Mouse (Mus musculus) spleen, adult 2 months (tissue): ENCODE data around the gene Slc12a8. TPM values are rescaled to one million over a fixed set of nuclear protein-coding genes. Genes with fewer than 3 reads are reported as not detected.

Experiments
- DNase-seq, 2 experiments: peaks; one replicate each; pipeline versions ENCODE4 v3.0.0 to v3.0.0-alpha.2; 2012 to 2021; ENCODE audit warnings: low spot score in 2 of 2, low read depth in 1 of 2
- H3K27ac ChIP-seq: fragments of 200-500 bp; 2 replicates; pipeline ENCODE4 v1.5.1; 2012; ENCODE audit warnings: low read length, inconsistent platforms; ENCODE audit not compliant: insufficient read depth
- H3K27me3 ChIP-seq: fragments of 200-500 bp; 2 replicates; pipeline ENCODE4 v1.6.1; 2012; ENCODE audit warnings: mild to moderate bottlenecking, moderate library complexity, low read length, inconsistent platforms; ENCODE audit not compliant: control insufficient read depth, insufficient read depth
- H3K36me3 ChIP-seq: fragments of 200-500 bp; 2 replicates; pipeline ENCODE4 v1.6.1; 2012; ENCODE audit warnings: mild to moderate bottlenecking, low read length, inconsistent platforms; ENCODE audit not compliant: control insufficient read depth, insufficient read depth
- H3K4me1 ChIP-seq: fragments of 200-500 bp; 2 replicates; pipeline ENCODE4 v1.6.1; 2011; ENCODE audit warnings: inconsistent platforms; ENCODE audit not compliant: control insufficient read depth, insufficient read depth, insufficient read length
- H3K4me3 ChIP-seq: fragments of 200-500 bp; 2 replicates; pipeline ENCODE4 v1.5.1; 2011; ENCODE audit warnings: mild to moderate bottlenecking, inconsistent platforms; ENCODE audit not compliant: insufficient read depth, insufficient read length; ENCODE audit errors: extremely low read depth
- CTCF ChIP-seq: fragments of 200-500 bp; IDR thresholded peaks from 2 replicates; pipeline ENCODE4 v1.5.1; 2011; ENCODE audit warnings: mild to moderate bottlenecking, inconsistent platforms; ENCODE audit not compliant: insufficient read depth, insufficient read length, insufficient replicate concordance; ENCODE audit errors: extremely low read depth
- POLR2A ChIP-seq: fragments of 200-500 bp; IDR thresholded peaks from 2 replicates; pipeline ENCODE4 v1.6.1; 2011; ENCODE audit warnings: low read depth, low read length, inconsistent platforms
- WGBS: fragments of 180-500 bp; shearing (Covaris S2); methylation state at CpG from one replicate; pipeline ENCODE4 v1.1.7; 2018; 5-methylcytosine and 5-hydroxymethylcytosine counted together
- polyA plus RNA-seq: library from polyadenylated mRNA; depleted of rRNA; stranded (reverse); fragments of >200 nt; gene quantifications from 2 replicates; pipeline ENCODE4 v1.2.3, GENCODE M21; 2012

The Slc12a8 gene
- polyA plus RNA-seq, 1 experiment = 1.2 TPM

DNA sequence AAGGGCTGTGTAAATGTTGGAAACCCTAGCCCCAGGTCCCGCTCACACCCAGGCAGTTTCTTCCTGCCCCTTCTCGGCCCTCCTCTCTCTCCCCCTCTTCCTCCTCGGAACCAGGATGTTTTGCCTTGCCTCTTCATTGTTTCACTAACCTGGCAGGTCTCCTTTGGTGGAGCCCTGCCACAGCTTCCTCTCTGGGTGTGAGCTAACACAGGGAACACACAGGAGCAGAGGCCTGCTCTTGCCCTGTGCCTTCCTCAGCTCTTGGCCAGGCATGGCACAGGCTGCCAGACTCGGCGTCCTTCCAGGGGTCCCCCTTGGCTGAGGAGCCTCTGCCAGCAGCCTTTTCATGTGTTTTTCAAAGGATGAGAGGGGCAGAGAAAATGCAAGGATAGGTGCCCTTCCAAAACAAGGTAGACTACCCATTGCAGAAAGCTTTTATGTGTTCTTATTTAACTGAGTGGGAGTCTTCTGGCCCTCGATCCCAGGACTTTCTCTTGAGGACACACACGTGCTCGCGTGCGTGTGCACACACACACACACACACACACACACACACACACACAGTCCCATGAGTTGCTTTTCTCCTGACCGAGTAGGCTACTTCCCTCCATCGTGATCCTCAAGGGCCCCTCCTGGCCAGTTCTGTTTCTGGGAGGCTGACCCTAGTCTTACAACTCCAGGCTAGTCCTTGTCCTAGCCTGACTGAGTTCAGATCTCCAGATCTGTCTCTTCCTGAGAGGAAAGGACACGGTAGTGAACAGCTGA is 179.9 kb downstream of the Slc12a8 start:
- Histone ChIP-seq H3K4me1 (peaks cover 46% of the 10 kb centered on the region; the same call in 1 of the 2 replicates), H3K27ac (peak overlapping the region; percentile 20; the same call in 1 of the 2 replicates), H3K4me3 (no peak overlapping the region), H3K27me3 (no peaks in the 10 kb centered on the region), H3K36me3 (peaks cover 1% of the 10 kb centered on the region; the same call in 1 of the 2 replicates)
- WGBS = 57% methylated on average over 13 of the region's 13 CpGs
- DNase-seq = no peak
- TF ChIP-seq CTCF = no peak
- TF ChIP-seq POLR2A = no peak

DNA sequence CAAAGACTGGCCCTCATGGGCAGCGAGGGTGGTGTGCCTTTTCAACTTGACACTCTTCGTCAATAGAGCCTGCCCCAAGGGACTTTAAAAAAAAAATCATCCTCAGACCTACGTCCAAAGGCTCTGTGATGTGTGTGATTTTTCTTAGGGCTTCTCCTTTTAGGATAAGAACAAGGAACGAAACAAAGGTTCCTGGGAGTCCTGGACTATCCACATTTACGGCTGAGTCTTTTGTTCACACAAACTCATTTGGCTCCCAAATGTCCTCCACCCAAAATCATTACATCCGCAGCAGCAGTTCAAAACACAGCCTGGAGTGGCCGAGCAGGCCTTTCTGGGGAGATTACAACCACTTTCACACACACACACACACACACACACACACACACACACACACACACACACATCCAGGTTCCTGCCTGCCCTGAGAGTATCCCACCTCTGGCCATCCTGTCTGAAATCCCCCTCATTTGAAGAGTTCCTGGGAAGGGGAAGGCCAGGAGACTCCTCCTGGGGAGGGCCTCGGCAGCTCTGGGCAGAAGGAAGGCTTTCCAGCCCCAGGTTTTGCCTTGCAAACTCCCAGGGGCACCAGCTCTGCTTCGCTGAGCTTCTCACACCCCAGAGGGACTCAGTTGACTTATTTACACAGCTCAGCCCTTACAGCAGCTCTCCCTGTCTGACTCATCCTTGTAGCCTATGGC is 180.6 kb downstream of the Slc12a8 start:
- peak in 1 of 2 experiments; percentile 28 for DNase-seq
- peak overlapping the region; percentile 52 for H3K27ac ChIP-seq
- TF ChIP-seq CTCF = no peak
- TF ChIP-seq POLR2A = no peak
- no peak overlapping the region for H3K4me3 ChIP-seq
- H3K27me3 ChIP-seq = no peaks in the 10 kb centered on the region
- peaks cover 1% of the 10 kb centered on the region; the same call in 1 of the 2 replicates for H3K36me3 ChIP-seq
- H3K4me1 ChIP-seq = peaks cover 42% of the 10 kb centered on the region; the same call in 1 of the 2 replicates
- WGBS = 52% methylated on average over 9 of the region's 9 CpGs

DNA sequence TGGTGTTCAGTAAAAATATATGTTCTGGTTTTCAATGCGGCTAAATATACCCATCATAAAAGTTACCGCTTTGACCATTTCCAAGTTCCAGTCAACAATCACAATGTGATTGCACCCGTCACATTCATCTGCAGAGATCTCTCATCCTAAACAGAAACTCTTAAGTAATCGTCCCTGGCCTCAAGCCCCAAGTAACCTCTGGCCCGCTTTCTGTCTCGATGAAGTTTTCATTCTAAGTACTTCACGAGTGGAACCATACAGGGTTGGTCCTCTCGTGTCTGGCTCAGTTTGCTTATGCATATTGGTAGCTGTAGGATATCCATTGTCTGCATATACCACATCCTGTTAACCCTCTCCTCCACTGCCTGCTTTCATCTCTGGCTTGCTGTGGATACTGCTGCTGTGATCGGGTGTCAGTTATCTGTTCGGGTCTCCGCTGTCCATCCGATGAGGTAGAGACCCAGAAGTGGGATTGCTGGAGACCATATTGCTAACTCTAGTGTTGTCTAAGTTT is 181.2 kb downstream of the Slc12a8 start:
- WGBS = 48% methylated on average over 12 of the region's 12 CpGs
- peaks cover 1% of the 10 kb centered on the region; the same call in 1 of the 2 replicates for H3K36me3 ChIP-seq
- H3K4me3 ChIP-seq = no peak overlapping the region
- no peak overlapping the region; the same call in 1 of the 2 replicates for H3K27ac ChIP-seq
- H3K27me3 ChIP-seq = no peaks in the 10 kb centered on the region
- TF ChIP-seq POLR2A = no peak
- TF ChIP-seq CTCF = no peak
- DNase-seq = no peak
- H3K4me1 ChIP-seq = peaks cover 36% of the 10 kb centered on the region; the same call in 1 of the 2 replicates

DNA sequence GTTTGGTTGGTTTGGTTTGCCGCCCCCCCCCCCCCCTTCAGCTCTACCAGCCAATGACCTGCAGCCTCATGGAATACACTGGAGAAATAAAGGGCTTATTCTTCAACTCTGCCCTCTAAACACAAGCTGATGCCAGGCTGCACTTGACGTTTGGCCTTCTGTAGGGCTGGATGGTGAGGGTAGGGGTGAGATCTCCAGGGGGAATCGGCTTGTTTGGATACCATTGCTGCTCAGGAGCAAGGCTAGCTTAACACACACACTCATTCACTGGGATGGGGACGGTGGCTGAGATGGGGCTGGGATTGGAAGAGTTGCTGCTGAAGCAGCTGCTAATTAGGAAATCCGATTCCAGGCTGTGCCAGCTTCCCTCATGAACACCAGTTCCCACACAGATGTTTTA is 183.5 kb downstream of the Slc12a8 start:
- no peak for DNase-seq
- 90% methylated on average over 5 of the region's 5 CpGs for WGBS
- no peaks in the 10 kb centered on the region for H3K27me3 ChIP-seq
- H3K36me3 ChIP-seq = peaks cover 1% of the 10 kb centered on the region; the same call in 1 of the 2 replicates
- no peak overlapping the region for H3K27ac ChIP-seq
- TF ChIP-seq POLR2A = no peak
- no peak for TF ChIP-seq CTCF
- H3K4me1 ChIP-seq = peaks cover 36% of the 10 kb centered on the region; the same call in 1 of the 2 replicates
- no peak overlapping the region for H3K4me3 ChIP-seq

DNA sequence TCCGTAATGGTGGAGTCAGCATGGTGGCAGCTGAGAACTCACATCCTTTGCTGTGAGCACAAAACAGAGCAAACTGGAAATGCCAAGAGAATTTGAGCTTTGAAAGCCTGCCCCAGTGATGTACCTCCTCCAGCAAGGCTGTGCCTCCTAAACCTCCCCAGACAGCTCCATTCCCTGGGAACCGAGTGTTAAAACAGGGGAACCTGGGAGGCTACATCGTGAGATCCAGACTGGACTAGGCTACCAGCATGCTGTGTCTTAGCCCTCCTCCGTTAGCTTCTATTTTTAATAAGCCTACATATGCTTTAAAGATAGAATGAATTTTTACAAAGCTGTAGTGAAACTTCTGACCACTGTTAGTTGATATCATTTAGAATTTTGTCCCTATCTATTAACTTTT is 184.7 kb downstream of the Slc12a8 start:
- Histone ChIP-seq H3K4me3 (no peak overlapping the region), H3K27me3 (no peaks in the 10 kb centered on the region), H3K27ac (no peak overlapping the region), H3K36me3 (peaks cover 2% of the 10 kb centered on the region; the same call in 1 of the 2 replicates), H3K4me1 (peaks cover 27% of the 10 kb centered on the region; the same call in 1 of the 2 replicates)
- TF ChIP-seq POLR2A = no peak
- no peak for TF ChIP-seq CTCF
- DNase-seq = no peak
- WGBS = 95% methylated on average over 4 of the region's 4 CpGs

DNA sequence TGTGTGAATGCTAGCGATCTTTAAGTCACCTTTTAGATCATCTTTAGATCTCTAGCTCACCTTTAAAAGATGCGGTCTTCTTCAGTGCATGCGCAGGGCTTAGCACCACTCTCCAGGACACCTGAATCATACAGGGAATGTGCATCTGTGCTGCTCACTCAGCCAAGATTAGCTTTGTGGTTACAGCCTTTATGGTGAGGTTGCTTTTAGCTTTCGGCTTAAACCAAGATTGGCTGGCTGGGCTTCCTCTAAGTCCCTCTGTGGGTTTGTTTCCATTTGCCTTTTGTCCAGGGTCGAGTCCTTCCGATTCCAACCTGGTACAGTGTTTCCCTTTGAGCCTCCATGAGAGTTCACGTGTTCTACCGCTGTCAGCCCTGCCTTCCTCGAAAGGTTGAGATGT is 187.2 kb downstream of the Slc12a8 start:
- Histone ChIP-seq H3K36me3 (peaks cover 2% of the 10 kb centered on the region; the same call in 1 of the 2 replicates), H3K4me1 (peaks cover 28% of the 10 kb centered on the region; the same call in 1 of the 2 replicates), H3K4me3 (no peak overlapping the region), H3K27me3 (no peaks in the 10 kb centered on the region), H3K27ac (no peak overlapping the region)
- TF ChIP-seq POLR2A (no peak), CTCF (no peak)
- DNase-seq = no peak
- 45% methylated on average over 9 of the region's 9 CpGs for WGBS
